Mouse (Mus musculus) lung, postnatal 0 days (tissue): ENCODE results near the gene Col23a1.

Experiments used
- CTCF ChIP-seq: IDR thresholded peaks from 2 replicates; pipeline ENCODE4 v1.5.1; 2016; ENCODE audit warnings: antibody characterized with exemption, mild to moderate bottlenecking
- EP300 ChIP-seq: IDR thresholded peaks from 2 replicates; pipeline ENCODE4 v1.6.1; 2016; ENCODE audit warnings: antibody characterized with exemption, mild to moderate bottlenecking, control low read depth

GRCm38 (mm10) chr11:51421878-51422277 is 132.2 kb downstream of the Col23a1 start:
- TF ChIP-seq CTCF = no peak
- TF ChIP-seq EP300 = no peak
